Mouse (Mus musculus) bone marrow, adult 2 months (tissue): ENCODE measurements at regions not wholly inside any gene's neighbourhood (a gene's known extent, or its start where the extent isn't known, plus 50 kb on each side); places are given as distances from the start of the nearest gene placed in this dataset.

Experiments used
- H3K27ac ChIP-seq: fragments of 200-500 bp; 2 replicates; pipeline ENCODE4 v1.5.1; 2012; ENCODE audit warnings: low read depth, mild to moderate bottlenecking, control low read depth, inconsistent platforms, low read length; ENCODE audit not compliant: control insufficient read depth, poor library complexity, insufficient read depth
- H3K4me1 ChIP-seq: fragments of 200-500 bp; 2 replicates; pipeline ENCODE4 v1.6.1; 2011; ENCODE audit warnings: low read length; ENCODE audit not compliant: control insufficient read depth, insufficient read depth
- H3K4me3 ChIP-seq: fragments of 200-500 bp; replicated peaks from 2 replicates; pipeline ENCODE3; 2011; ENCODE audit warnings: mild to moderate bottlenecking, low read depth, low read length, control low read depth; ENCODE audit not compliant: control insufficient read depth
- CTCF ChIP-seq: fragments of 200-500 bp; IDR thresholded peaks from 2 replicates; pipeline ENCODE4 v1.5.1; 2011; ENCODE audit warnings: low read length, control low read depth; ENCODE audit not compliant: control insufficient read depth, insufficient read depth
- POLR2A ChIP-seq: fragments of 200-500 bp; IDR thresholded peaks from 2 replicates; pipeline ENCODE4 v1.6.1; 2011; ENCODE audit warnings: low read depth, mild to moderate bottlenecking, control low read depth, low read length, borderline replicate concordance; ENCODE audit not compliant: control insufficient read depth
- WGBS: fragments of 180-500 bp; shearing (Covaris S2); methylation state at CpG from one replicate; pipeline ENCODE4 v1.1.7; 2018; 5-methylcytosine and 5-hydroxymethylcytosine counted together

DNA sequence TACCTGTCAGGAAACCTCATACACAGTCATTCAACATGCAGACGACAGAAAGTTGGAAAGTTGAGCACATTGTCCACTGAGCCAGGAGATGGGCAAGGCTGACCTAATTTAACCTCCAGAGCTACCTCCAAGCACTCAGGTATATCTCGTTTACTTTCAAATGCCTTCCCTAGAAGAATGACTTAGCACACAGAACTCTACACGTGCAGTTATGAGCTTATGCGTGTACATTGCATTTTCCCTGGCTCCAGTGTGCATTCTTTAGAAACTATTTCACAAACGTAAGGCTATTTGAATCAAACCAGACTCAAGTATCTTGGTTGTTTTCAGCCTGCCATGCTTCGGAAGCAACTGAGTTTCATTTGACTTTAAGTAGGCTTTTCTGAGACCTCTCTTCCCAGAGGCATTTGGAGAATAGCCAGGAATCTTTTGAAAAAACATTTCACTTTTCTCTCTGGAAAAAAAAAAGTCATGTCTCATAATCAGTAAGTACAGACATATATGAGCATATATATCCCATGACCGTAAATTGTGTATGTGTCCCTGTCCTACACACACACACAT lies 336.8 kb upstream of the N6amt1 start:
- 81% methylated on average over 7 of the region's 7 CpGs for WGBS
- Histone ChIP-seq H3K4me3 (no peak overlapping the region), H3K4me1 (no peaks in the 10 kb centered on the region), H3K27ac (no peak overlapping the region)
- no peak for TF ChIP-seq CTCF
- TF ChIP-seq POLR2A, result no peak

- H3K4me1 ChIP-seq, result no peaks in the 10 kb centered on the region
- 73% methylated on average over 3 of the region's 3 CpGs for WGBS
- TF ChIP-seq CTCF, result no peak
- TF ChIP-seq POLR2A, result no peak
- H3K27ac ChIP-seq, result no peak overlapping the region
- no peak overlapping the region for H3K4me3 ChIP-seq
Measured at GRCm38 (mm10) chr16:87001579-87001978, 352.4 kb upstream of the N6amt1 start.

DNA sequence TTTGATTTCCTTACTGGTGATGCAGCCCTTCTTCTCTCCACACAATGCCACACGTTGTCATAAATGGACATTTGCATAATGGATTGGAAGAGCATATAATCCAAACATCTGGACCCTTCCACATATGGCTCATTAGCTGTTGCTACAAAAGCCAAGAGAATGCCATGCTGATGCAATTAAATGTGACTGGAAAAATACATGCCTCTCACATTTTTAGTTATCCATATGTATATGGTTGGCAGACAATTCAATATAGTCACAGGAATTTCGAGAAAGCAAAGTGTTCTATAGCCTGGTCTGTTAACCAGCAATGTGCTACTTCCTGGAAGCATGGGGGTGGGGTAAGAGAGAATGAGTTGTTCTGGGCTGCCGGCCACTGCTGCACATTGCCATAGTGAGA lies 352.9 kb upstream of the N6amt1 start:
- no peak for TF ChIP-seq CTCF
- no peak for TF ChIP-seq POLR2A
- Histone ChIP-seq H3K4me3 (no peak overlapping the region), H3K27ac (no peak overlapping the region), H3K4me1 (no peaks in the 10 kb centered on the region)
- WGBS, result 38% methylated on average over 3 of the region's 3 CpGs

DNA sequence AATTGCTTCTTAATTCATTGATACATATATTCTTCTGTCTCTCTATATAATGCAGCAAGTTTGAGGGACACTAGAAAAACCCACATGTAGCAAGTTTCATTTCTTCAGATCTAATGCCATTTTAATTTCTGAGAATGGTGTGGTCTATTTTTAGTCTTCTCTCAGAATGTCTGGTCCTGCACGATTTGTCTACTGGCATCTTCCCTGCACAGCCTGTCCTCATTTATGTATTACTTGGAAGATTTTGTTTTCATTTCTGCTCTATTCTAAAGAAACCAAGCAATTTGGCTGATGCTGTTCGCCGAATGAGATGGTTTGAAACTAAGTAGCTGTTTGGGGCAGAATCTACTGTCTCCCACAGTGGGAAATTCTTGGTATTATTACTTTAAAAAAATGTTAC lies 382.3 kb upstream of the N6amt1 start:
- Histone ChIP-seq H3K4me3 (no peak overlapping the region), H3K4me1 (no peaks in the 10 kb centered on the region), H3K27ac (no peak overlapping the region)
- 75% methylated on average over 3 of the region's 3 CpGs for WGBS
- TF ChIP-seq POLR2A (no peak), CTCF (no peak)

- TF ChIP-seq CTCF, result no peak
- no peak overlapping the region for H3K4me3 ChIP-seq
- H3K27ac ChIP-seq, result no peak overlapping the region
- H3K4me1 ChIP-seq, result no peaks in the 10 kb centered on the region
- 74% methylated on average over 6 of the region's 6 CpGs for WGBS
Measured at GRCm38 (mm10) chr16:86949681-86950080, 404.3 kb upstream of the N6amt1 start.

DNA sequence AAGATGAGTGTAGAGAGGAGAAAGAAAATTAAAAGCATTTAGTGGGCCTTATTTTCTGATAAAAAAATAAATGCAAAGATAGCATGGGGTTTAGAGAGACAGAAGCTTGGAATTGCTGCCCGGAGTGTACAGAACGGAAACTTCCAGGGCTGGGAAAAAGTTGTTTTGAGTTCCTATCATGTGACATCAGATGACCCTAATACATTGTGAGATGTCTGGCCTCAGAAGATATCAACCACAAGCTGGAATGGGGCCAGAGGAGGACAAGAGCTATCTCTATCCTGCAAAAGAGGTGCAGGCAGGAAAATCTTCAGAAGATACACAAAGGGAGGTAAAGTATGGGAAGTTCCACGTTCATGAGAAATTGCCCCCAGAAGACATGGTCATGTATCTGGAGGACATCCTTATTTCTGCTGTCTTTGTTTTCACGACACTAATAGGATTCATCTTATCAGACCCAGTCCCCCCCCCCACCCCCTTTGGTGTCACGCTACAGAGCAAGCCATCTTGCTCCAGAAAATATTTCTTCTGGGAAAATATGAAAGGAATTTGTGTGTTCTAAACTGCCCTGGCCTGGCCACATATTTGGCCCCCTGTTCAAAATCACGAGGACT lies 408.3 kb upstream of the N6amt1 start:
- TF ChIP-seq POLR2A, result no peak
- TF ChIP-seq CTCF, result no peak
- Histone ChIP-seq H3K4me1 (no peaks in the 10 kb centered on the region), H3K27ac (no peak overlapping the region), H3K4me3 (no peak overlapping the region)
- 66% methylated on average over 6 of the region's 6 CpGs for WGBS

DNA sequence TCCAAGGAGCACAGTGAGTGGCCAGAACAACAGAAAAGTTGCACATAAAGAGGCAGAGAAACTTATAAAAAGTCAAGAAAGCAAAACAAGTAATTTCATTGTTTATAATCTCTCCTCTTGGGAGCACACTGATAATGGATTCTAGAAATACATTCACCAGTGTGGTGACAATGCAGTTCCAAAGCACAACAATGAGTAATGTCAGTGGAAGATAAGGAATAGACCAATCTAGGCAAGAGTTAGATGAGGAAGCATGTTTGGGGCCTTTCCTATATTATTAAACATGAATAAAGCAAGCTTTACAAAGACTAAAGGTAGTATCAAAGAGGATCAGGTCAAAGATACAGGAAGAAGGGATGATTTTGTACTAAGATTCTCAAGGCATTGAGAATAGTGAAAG lies 408.9 kb upstream of the N6amt1 start:
- Histone ChIP-seq H3K27ac (no peak overlapping the region), H3K4me3 (no peak overlapping the region), H3K4me1 (no peaks in the 10 kb centered on the region)
- TF ChIP-seq POLR2A (no peak), CTCF (no peak)

DNA sequence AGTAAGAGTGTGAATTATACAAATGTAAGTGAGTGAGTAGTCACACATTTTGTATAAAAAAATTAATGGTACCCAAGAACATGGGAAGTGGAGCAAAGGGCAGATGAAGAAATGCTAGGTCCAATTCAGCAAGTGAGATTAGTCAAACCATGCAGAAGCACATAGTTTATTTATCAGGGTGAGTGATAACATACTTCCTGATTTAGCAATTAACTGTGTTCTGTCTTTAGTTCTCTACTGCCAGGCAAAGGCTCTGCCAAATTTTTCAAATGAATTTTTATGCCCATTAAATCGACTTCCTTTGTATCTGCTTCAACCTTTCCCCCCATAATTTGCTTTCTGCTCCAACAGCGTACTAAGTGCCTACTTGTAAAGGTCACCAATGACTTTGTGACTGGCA lies 419.0 kb upstream of the N6amt1 start:
- 66% methylated on average over 2 of the region's 2 CpGs for WGBS
- Histone ChIP-seq H3K27ac (no peak overlapping the region), H3K4me3 (no peak overlapping the region), H3K4me1 (no peaks in the 10 kb centered on the region)
- TF ChIP-seq CTCF, result no peak
- TF ChIP-seq POLR2A, result no peak

DNA sequence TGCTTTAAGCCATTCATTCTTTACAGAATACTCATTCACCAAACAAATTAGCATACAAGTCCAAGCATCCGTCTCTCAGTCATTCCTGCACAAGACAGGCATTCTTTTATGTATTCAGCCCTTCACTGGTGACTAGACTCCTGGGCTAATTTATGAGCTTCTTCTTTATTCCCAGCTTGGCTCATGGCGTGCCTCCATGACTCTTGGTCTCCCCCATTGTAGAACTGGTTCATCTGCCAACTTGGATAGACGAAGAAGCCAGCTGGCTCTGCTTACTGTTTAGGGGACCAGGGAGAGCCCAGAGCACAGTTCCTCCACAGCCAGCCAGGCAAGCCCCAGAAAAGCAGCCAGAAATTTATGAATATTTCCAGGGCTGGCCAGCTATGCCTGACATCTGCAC lies 421.2 kb upstream of the N6amt1 start:
- 71% methylated on average over 3 of the region's 3 CpGs for WGBS
- no peaks in the 10 kb centered on the region for H3K4me1 ChIP-seq
- TF ChIP-seq CTCF (no peak), POLR2A (no peak)
- no peak overlapping the region for H3K4me3 ChIP-seq
- H3K27ac ChIP-seq, result no peak overlapping the region

DNA sequence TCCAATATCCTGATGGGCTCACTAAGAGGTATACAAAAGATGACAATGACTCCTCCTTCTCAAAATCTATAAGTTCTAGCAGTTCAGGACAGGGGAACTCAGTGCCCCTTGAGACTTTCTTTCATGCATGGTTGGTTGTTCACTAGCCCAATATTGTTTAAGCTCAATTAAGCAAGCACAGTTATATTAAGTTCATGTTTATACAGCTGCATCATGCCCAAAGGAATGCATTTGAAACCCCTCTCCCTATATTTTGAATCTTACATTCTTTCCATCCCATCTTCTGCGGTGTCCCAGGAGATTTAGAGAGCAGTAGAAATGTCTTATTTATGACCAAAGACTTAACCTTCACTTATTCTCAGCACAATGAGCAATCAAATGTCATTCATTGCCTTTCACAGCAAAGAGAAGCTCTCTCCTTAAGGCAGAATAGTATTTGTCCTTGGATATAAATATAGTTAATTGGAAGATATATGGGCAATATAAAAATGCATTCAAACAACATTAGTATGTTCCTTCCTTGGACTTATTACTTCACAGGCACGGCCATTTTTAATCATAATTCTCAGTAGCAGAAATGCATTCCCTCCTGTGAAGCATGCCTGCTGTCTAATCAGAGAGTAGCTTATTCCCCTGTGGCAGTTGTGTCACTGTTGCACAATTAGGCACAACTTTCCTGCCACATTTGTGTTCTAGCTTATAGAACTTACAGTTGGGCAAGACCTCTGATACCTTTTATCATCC lies 455.8 kb upstream of the N6amt1 start:
- WGBS, result 69% methylated on average over 2 of the region's 2 CpGs
- no peak for TF ChIP-seq CTCF
- TF ChIP-seq POLR2A, result no peak
- no peak overlapping the region for H3K4me3 ChIP-seq

More for the DNA sequence above, 455.8 kb upstream of the N6amt1 start:
- no peak overlapping the region for H3K27ac ChIP-seq
- no peaks in the 10 kb centered on the region for H3K4me1 ChIP-seq
